Mouse (Mus musculus) lung, adult 2 months (tissue): ENCODE measurements at regions not wholly inside any gene's neighbourhood (a gene's known extent, or its start where the extent isn't known, plus 50 kb on each side); places are given as distances from the start of the nearest gene placed in this dataset.

Experiments
- CTCF ChIP-seq: fragments of 200-500 bp; IDR thresholded peaks from 2 replicates; pipeline ENCODE4 v1.5.1; 2011; ENCODE audit warnings: mild to moderate bottlenecking, low read length, control low read depth; ENCODE audit not compliant: insufficient read depth
- POLR2A ChIP-seq: fragments of 200-500 bp; IDR thresholded peaks from 2 replicates; pipeline ENCODE4 v1.6.1; 2011; ENCODE audit warnings: low read depth, mild to moderate bottlenecking, control low read depth, low read length, borderline replicate concordance; ENCODE audit errors: extremely low read depth

- no peak for TF ChIP-seq POLR2A
- TF ChIP-seq CTCF, result no peak
Observed at GRCm38 (mm10) chr13:113494688-113495087, 123.7 kb downstream of the Snx18 start.
